Mouse (Mus musculus) adrenal gland, adult 2 months (tissue): Measurements from ENCODE around the gene Bcor. TPM values are rescaled to one million over a fixed set of nuclear protein-coding genes. Genes with fewer than 3 reads are reported as not detected.
A peak's percentile ranks its signal among the peaks of the same experiment; 100 is the strongest.

Experiments used
- DNase-seq: peaks from one replicate; pipeline ENCODE4 v3.0.0; 2021
- polyA plus RNA-seq: library from polyadenylated mRNA; depleted of rRNA; stranded (reverse); fragments of >200 nt; gene quantifications from 2 replicates; pipeline ENCODE4 v1.2.3, GENCODE M21; 2012
- total RNA-seq, 2 experiments: library from RNA; stranded (reverse); gene quantifications; 2 replicates each; pipeline ENCODE4 v1.2.3; 2021

The Bcor gene
- total and polyA plus RNA-seq, 3 experiments = 9.3 to 16.9 (median 11.8) TPM

GRCm38 (mm10) chrX:12127106-12127670 is 33.0 kb downstream of the Bcor start:
- DNase-seq = no peak

- DNase-seq = no peak
Measured at GRCm38 (mm10) chrX:12126408-12127105, 33.6 kb downstream of the Bcor start.

- DNase-seq = no peak
Measured at GRCm38 (mm10) chrX:12124571-12124970, 35.6 kb downstream of the Bcor start.

GRCm38 (mm10) chrX:12123687-12124087 is 36.5 kb downstream of the Bcor start:
- no peak for DNase-seq

- peak; percentile 26 for DNase-seq
Measured at GRCm38 (mm10) chrX:12122594-12123331, 37.4 kb downstream of the Bcor start.

- DNase-seq = no peak
Measured at GRCm38 (mm10) chrX:12119476-12119875, 40.7 kb downstream of the Bcor start.

GRCm38 (mm10) chrX:12116128-12116527 is 44.0 kb downstream of the Bcor start:
- DNase-seq = no peak

- no peak for DNase-seq
Measured at GRCm38 (mm10) chrX:12112166-12112565, 48.0 kb downstream of the Bcor start.

- no peak for DNase-seq
Measured at GRCm38 (mm10) chrX:12110518-12110917, 49.6 kb downstream of the Bcor start.

GRCm38 (mm10) chrX:12105358-12105757 is 54.8 kb downstream of the Bcor start:
- no peak for DNase-seq

- no peak for DNase-seq
Measured at GRCm38 (mm10) chrX:12096783-12097526, 63.2 kb downstream of the Bcor start.

GRCm38 (mm10) chrX:12093371-12093770 is 66.8 kb downstream of the Bcor start:
- DNase-seq = no peak

GRCm38 (mm10) chrX:12091431-12092061 is 68.6 kb downstream of the Bcor start:
- peak; percentile 76 for DNase-seq

GRCm38 (mm10) chrX:12090871-12091404 is 69.2 kb downstream of the Bcor start:
- peak; percentile 92 for DNase-seq

- peak; percentile 78 for DNase-seq
Measured at GRCm38 (mm10) chrX:12090151-12090870, 69.8 kb downstream of the Bcor start.

GRCm38 (mm10) chrX:12089353-12090081 is 70.6 kb downstream of the Bcor start:
- peak; percentile 90 for DNase-seq

GRCm38 (mm10) chrX:12089027-12089340 is 71.2 kb downstream of the Bcor start:
- DNase-seq = no peak

GRCm38 (mm10) chrX:12088301-12089026 is 71.7 kb downstream of the Bcor start:
- peak; percentile 90 for DNase-seq

GRCm38 (mm10) chrX:12087511-12088300 is 72.4 kb downstream of the Bcor start:
- DNase-seq = peak; percentile 84
